Mouse (Mus musculus) ES-Bruce4 (cell line): Measurements from ENCODE around the gene Polr1d. TPM values are rescaled to one million over a fixed set of nuclear protein-coding genes. Genes with fewer than 3 reads are reported as not detected.

ENCODE experiments used
- H3K27ac ChIP-seq: 2 replicates; pipeline ENCODE4 v1.5.1; 2012; ENCODE audit warnings: low read length, inconsistent platforms; ENCODE audit not compliant: insufficient read depth
- H3K27me3 ChIP-seq: 2 replicates; pipeline ENCODE4 v1.6.1; 2012; ENCODE audit warnings: mild to moderate bottlenecking, low read length, inconsistent platforms; ENCODE audit not compliant: control insufficient read depth, poor library complexity, insufficient read depth, severe bottlenecking
- H3K36me3 ChIP-seq: 2 replicates; pipeline ENCODE4 v1.6.1; 2012; ENCODE audit warnings: inconsistent platforms, mild to moderate bottlenecking, low read length, moderate library complexity; ENCODE audit not compliant: control insufficient read depth, poor library complexity, insufficient read depth, severe bottlenecking
- H3K4me1 ChIP-seq: one replicate; pipeline ENCODE4 v1.8.1; 2011; ENCODE audit warnings: low read length; ENCODE audit not compliant: control insufficient read depth, insufficient read depth
- H3K4me3 ChIP-seq: 2 replicates; pipeline ENCODE4 v1.5.1; 2011; ENCODE audit warnings: low read depth, mild to moderate bottlenecking, low read length
- H3K9ac ChIP-seq: 2 replicates; pipeline ENCODE4 v1.6.1; 2012; ENCODE audit warnings: low read depth, mild to moderate bottlenecking, inconsistent platforms; ENCODE audit not compliant: poor library complexity, severe bottlenecking
- H3K9me3 ChIP-seq: replicated peaks from 2 replicates; pipeline ENCODE4 v1.6.1; 2012; ENCODE audit warnings: mild to moderate bottlenecking, low read length, inconsistent platforms; ENCODE audit not compliant: control insufficient read depth, poor library complexity, insufficient read depth, severe bottlenecking
- CTCF ChIP-seq: IDR thresholded peaks from one replicate; pipeline ENCODE4 v1.8.1; 2011; ENCODE audit warnings: low read depth, low read length
- EP300 ChIP-seq: IDR thresholded peaks from 2 replicates; pipeline ENCODE4 v1.6.1; 2011; ENCODE audit warnings: low read depth, low read length; ENCODE audit not compliant: insufficient read depth
- POLR2A ChIP-seq: IDR thresholded peaks from one replicate; pipeline ENCODE4 v1.8.1; 2011; ENCODE audit warnings: low read length; ENCODE audit not compliant: insufficient read depth
- polyA plus RNA-seq: library from polyadenylated mRNA; stranded (reverse); fragments of >200 nt; gene quantifications from 2 replicates; pipeline ENCODE4 v1.2.4, GENCODE M21; 2011; ENCODE audit warnings: low read depth; ENCODE audit not compliant: missing spikeins, insufficient read depth, insufficient read length

Gene Polr1d
- polyA plus RNA-seq, 1 experiment = 149 TPM

- Histone ChIP-seq H3K27me3 (no peaks in the 10 kb centered on the region), H3K4me3 (no peak overlapping the region), H3K36me3 (no peaks in the 10 kb centered on the region), H3K9ac (no peak overlapping the region), H3K27ac (no peak overlapping the region), H3K4me1 (peaks cover 5% of the 10 kb centered on the region), H3K9me3 (no peaks in the 10 kb centered on the region)
- TF ChIP-seq CTCF (no peak), EP300 (no peak), POLR2A (no peak)
Observed at GRCm38 (mm10) chr5:147068876-147069275, 8.0 kb upstream of the Polr1d start.

GRCm38 (mm10) chr5:147070791-147071516 lies 5.9 kb upstream of the Polr1d start:
- no peaks in the 10 kb centered on the region for H3K9me3 ChIP-seq
- no peak overlapping the region for H3K9ac ChIP-seq
- H3K27me3 ChIP-seq = no peaks in the 10 kb centered on the region

DNA sequence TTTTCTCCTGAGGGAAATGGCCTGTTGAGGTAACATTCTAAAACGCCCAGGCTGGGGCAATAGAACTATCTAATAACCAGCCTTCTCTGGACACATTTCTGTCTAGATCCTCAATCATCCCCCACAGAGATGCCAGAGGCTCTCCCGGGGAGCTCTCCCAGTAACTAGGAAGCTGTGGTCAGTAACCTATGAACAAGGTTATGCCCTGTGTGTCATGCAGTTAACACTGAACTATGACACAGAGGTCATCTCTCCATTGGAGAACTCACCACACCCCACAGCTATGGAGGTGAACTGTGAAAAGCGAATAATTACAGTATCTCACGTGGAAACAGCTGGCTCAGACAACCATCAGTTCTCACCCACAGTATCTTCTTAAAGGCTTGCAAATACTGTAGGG lies 5.0 kb upstream of the Polr1d start:
- H3K27ac ChIP-seq = no peak overlapping the region
- TF ChIP-seq CTCF = no peak
- no peak for TF ChIP-seq EP300
- TF ChIP-seq POLR2A = no peak

More at GRCm38 (mm10) chr5:147070791-147071516, 5.9 kb upstream of the Polr1d start:
- peaks cover 2% of the 10 kb centered on the region for H3K4me1 ChIP-seq
- H3K4me3 ChIP-seq = no peak overlapping the region
- 0 out of 2 replicates have a peak overlapping the region, but pooled peaks have one; percentile 0 for H3K27ac ChIP-seq
- TF ChIP-seq EP300 (no peak), POLR2A (no peak), CTCF (no peak)
- no peaks in the 10 kb centered on the region for H3K36me3 ChIP-seq

GRCm38 (mm10) chr5:147073805-147074204 lies 3.0 kb upstream of the Polr1d start:
- Histone ChIP-seq H3K36me3 (peaks cover 4% of the 10 kb centered on the region), H3K4me1 (no peaks in the 10 kb centered on the region), H3K9me3 (no peaks in the 10 kb centered on the region), H3K4me3 (no peak overlapping the region), H3K9ac (no peak overlapping the region), H3K27ac (no peak overlapping the region), H3K27me3 (no peaks in the 10 kb centered on the region)
- TF ChIP-seq POLR2A (no peak), CTCF (no peak), EP300 (no peak)

More for the DNA sequence above, 5.0 kb upstream of the Polr1d start:
- Histone ChIP-seq H3K27me3 (no peaks in the 10 kb centered on the region), H3K36me3 (no peaks in the 10 kb centered on the region), H3K4me1 (peaks cover 2% of the 10 kb centered on the region), H3K4me3 (no peak overlapping the region), H3K9ac (no peak overlapping the region), H3K9me3 (no peaks in the 10 kb centered on the region)

DNA sequence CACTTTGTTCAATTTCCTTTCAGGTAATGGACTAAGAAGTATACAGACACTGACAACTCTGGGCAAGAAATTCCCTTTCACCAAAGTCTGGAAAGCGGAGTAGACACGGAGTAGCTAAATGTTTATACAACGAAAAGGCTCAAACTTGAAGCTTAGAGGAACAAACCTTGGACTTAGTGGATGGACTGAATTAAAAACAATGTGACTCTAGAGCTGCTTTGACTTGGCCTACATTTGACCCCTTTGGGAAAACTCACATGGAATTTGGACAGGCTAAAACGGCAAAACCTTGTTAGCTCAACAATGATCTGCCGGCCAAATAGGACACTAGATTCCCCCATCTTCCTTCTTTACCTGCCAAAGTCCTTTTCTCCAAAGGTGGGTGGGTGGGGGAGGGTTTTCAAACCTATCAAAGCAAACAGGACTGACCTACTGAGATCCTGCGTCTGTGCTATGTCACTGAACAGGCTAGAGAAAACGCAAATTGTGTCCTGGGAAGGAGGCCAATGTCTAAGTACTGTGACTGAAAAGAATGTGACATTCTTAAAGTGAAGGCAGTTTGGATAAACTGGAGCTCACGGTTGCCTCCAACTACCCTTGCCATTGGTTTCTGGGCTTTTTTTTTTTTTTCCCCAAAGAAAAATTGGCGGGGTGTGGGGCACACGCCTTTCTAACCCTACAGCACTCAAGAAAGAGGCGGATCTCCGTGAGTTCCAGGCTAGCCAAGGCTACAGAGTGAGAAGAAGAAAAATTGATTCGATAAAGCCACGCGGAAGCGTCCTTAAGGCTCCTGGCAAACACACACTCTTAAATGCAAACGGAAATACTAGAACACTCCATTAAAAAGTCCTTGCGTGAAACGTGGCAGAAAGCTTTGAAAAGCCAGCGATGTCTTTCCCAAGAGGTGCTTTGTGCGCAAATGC lies 1.5 kb upstream of the Polr1d start:
- Histone ChIP-seq H3K27ac (peak overlapping the region; percentile 70), H3K4me3 (peak overlapping the region; percentile 98), H3K9me3 (no peaks in the 10 kb centered on the region), H3K27me3 (no peaks in the 10 kb centered on the region), H3K4me1 (no peaks in the 10 kb centered on the region), H3K9ac (peak overlapping the region; percentile 83), H3K36me3 (peaks cover 15% of the 10 kb centered on the region)
- TF ChIP-seq CTCF = no peak
- no peak for TF ChIP-seq EP300
- TF ChIP-seq POLR2A = no peak
